Mouse (Mus musculus) kidney, embryonic 14.5 days (tissue): ENCODE results near the gene Marcksl1. TPM values are rescaled to one million over a fixed set of nuclear protein-coding genes. Genes with fewer than 3 reads are reported as not detected.

Experiments used
- ATAC-seq: fragments of 200-750 bp; cut with Nextera tagmentation; 2 replicates; pipeline ENCODE4 v1.8.0; 2017; ENCODE audit warnings: moderate number of reproducible peaks, mild to moderate bottlenecking, moderate TSS enrichment, moderate library complexity; ENCODE audit not compliant: low FRiP score, low TSS enrichment
- H3K27ac ChIP-seq: fragments of 300-500 bp; sonication (generic); 2 replicates; pipeline ENCODE4 v1.5.1; 2014; ENCODE audit warnings: low read depth, mild to moderate bottlenecking, low read length, moderate library complexity, mixed read lengths
- H3K27me3 ChIP-seq: fragments of 300-500 bp; sonication (generic); 2 replicates; pipeline ENCODE4 v1.6.1; 2014; ENCODE audit warnings: mild to moderate bottlenecking, low read length; ENCODE audit not compliant: control insufficient read depth, insufficient read depth
- H3K36me3 ChIP-seq: fragments of 300-500 bp; sonication (generic); 2 replicates; pipeline ENCODE4 v1.6.1; 2014; ENCODE audit warnings: low read length, mixed read lengths; ENCODE audit not compliant: control insufficient read depth, insufficient read depth
- H3K4me1 ChIP-seq: fragments of 300-500 bp; sonication (generic); 2 replicates; pipeline ENCODE4 v1.6.1; 2014; ENCODE audit warnings: low read length, mixed read lengths; ENCODE audit not compliant: control insufficient read depth, insufficient read depth
- H3K4me2 ChIP-seq: fragments of 300-500 bp; sonication (generic); replicated peaks from 2 replicates; pipeline ENCODE4 v1.6.1; 2014; ENCODE audit warnings: low read depth, mild to moderate bottlenecking, low read length
- H3K4me3 ChIP-seq: fragments of 300-500 bp; sonication (generic); 2 replicates; pipeline ENCODE4 v1.5.1; 2014; ENCODE audit warnings: mild to moderate bottlenecking, low read length
- H3K9ac ChIP-seq: fragments of 300-500 bp; sonication (generic); 2 replicates; pipeline ENCODE4 v1.6.1; 2014; ENCODE audit warnings: low read depth, mild to moderate bottlenecking, low read length, moderate library complexity
- H3K9me3 ChIP-seq: fragments of 300-500 bp; sonication (generic); 2 replicates; pipeline ENCODE4 v1.6.1; 2016; ENCODE audit warnings: low read length; ENCODE audit not compliant: control insufficient read depth
- WGBS: fragments of 180-500 bp; shearing (Covaris S2); extraction: QIAGEN DNeasy Blood & Tissue Kit; methylation state at CpG from one replicate; pipeline ENCODE4 v1.1.7; 2014; 5-methylcytosine and 5-hydroxymethylcytosine counted together
- microRNA-seq: library from miRNA; unstranded; fragments of <30 nt; microRNA quantifications from one replicate; pipeline ENCODE4, GENCODE M21; 2016
- polyA plus RNA-seq: library from polyadenylated mRNA; unstranded; fragments of >200 nt; fragmentation: Nextera tagmentation; extraction: Ambion mirVana; gene quantifications from 2 replicates; pipeline ENCODE4 v1.2.1, GENCODE M21; 2014

The Marcksl1 gene
- polyA plus RNA-seq, 1 experiment from 2014 or later, result 993 TPM

GRCm38 (mm10) chr4:129561184-129561583, 47.8 kb downstream of the Marcksl1 start:
- no peak overlapping the region for H3K4me3 ChIP-seq
- no peaks in the 10 kb centered on the region for H3K36me3 ChIP-seq
- H3K4me2 ChIP-seq, result no peak overlapping the region
- H3K27me3 ChIP-seq, result no peaks in the 10 kb centered on the region
- no peak overlapping the region for H3K9ac ChIP-seq
- H3K9me3 ChIP-seq, result no peaks in the 10 kb centered on the region
- H3K27ac ChIP-seq, result no peak overlapping the region
- WGBS, result 81% methylated on average over 5 of the region's 5 CpGs
- ATAC-seq, result no peak
- peaks cover 12% of the 10 kb centered on the region; the same call in 1 of the 2 replicates for H3K4me1 ChIP-seq

- Histone ChIP-seq H3K27ac (peak overlapping the region; percentile 6; the same call in 1 of the 2 replicates), H3K9ac (no peak overlapping the region), H3K9me3 (no peaks in the 10 kb centered on the region), H3K36me3 (no peaks in the 10 kb centered on the region), H3K4me3 (no peak overlapping the region), H3K4me2 (no peak overlapping the region), H3K27me3 (no peaks in the 10 kb centered on the region), H3K4me1 (peaks cover 7% of the 10 kb centered on the region; the same call in 1 of the 2 replicates)
- peak; percentile 91 for ATAC-seq
- 12% methylated on average over 8 of the region's 8 CpGs for WGBS
Observed at GRCm38 (mm10) chr4:129563718-129564117, 50.3 kb downstream of the Marcksl1 start.

GRCm38 (mm10) chr4:129565139-129565538, 51.8 kb downstream of the Marcksl1 start:
- H3K4me2 ChIP-seq, result no peak overlapping the region
- no peak overlapping the region for H3K9ac ChIP-seq
- H3K9me3 ChIP-seq, result no peaks in the 10 kb centered on the region
- no peaks in the 10 kb centered on the region for H3K36me3 ChIP-seq
- peaks cover 7% of the 10 kb centered on the region; the same call in 1 of the 2 replicates for H3K4me1 ChIP-seq
- no peak overlapping the region for H3K4me3 ChIP-seq
- 83% methylated on average over 6 of the region's 6 CpGs for WGBS
- no peak for ATAC-seq
- no peak overlapping the region for H3K27ac ChIP-seq
- H3K27me3 ChIP-seq, result no peaks in the 10 kb centered on the region

Small RNAs within 50 kb of the gene (microRNA-seq; reads per million reads assigned to microRNA genes)
- not detected for gene Mir8119

Other genes starting within 250 kb of the Marcksl1 start
- gene Sync, start 226.0 kb upstream of the Marcksl1 start, polyA plus RNA-seq, result 0.63 and 0.84 TPM in 2 replicates
- 421 and 437 TPM in 2 replicates for gene Rbbp4, start 178.2 kb upstream of the Marcksl1 start, polyA plus RNA-seq
- 50.2 and 70.1 TPM in 2 replicates for gene Zbtb8os, start 177.9 kb upstream of the Marcksl1 start, polyA plus RNA-seq
- 7.9 and 13.3 TPM in 2 replicates for gene Zbtb8a, start 135.5 kb upstream of the Marcksl1 start, polyA plus RNA-seq
- gene Zbtb8b, start 72.7 kb upstream of the Marcksl1 start, polyA plus RNA-seq, result 2.3 and 3.1 TPM in 2 replicates
- gene Bsdc1, start 52.0 kb upstream of the Marcksl1 start, polyA plus RNA-seq, result 20.5 and 23.3 TPM in 2 replicates
- not detected in 2 replicates for gene Tssk3, start 22.6 kb upstream of the Marcksl1 start, polyA plus RNA-seq
- gene Fam229a, start 22.4 kb upstream of the Marcksl1 start, polyA plus RNA-seq, result 0.39 TPM in 1 of 2 replicates, not detected in the other
- 245 and 265 TPM in 2 replicates for gene Hdac1, start 29.1 kb downstream of the Marcksl1 start, polyA plus RNA-seq
- 11.4 and 14.1 TPM in 2 replicates for gene Lck, start 60.1 kb downstream of the Marcksl1 start, polyA plus RNA-seq
- gene Fam167b, start 65.0 kb downstream of the Marcksl1 start, polyA plus RNA-seq, result 17.7 and 19.7 TPM in 2 replicates
- 340 and 401 TPM in 2 replicates for gene Eif3i, start 87.1 kb downstream of the Marcksl1 start, polyA plus RNA-seq
- gene Tmem234, start 87.1 kb downstream of the Marcksl1 start, polyA plus RNA-seq, result 213 and 219 TPM in 2 replicates
- gene Dcdc2b, start 100.7 kb downstream of the Marcksl1 start, polyA plus RNA-seq, result 1.9 and 2.0 TPM in 2 replicates
- gene Iqcc, start 105.5 kb downstream of the Marcksl1 start, polyA plus RNA-seq, result 30.1 and 30.6 TPM in 2 replicates
- 48.6 and 56.0 TPM in 2 replicates for gene Ccdc28b, start 110.4 kb downstream of the Marcksl1 start, polyA plus RNA-seq
- 44.9 and 103 TPM in 2 replicates for gene Txlna, start 127.5 kb downstream of the Marcksl1 start, polyA plus RNA-seq
- 13.2 and 14.7 TPM in 2 replicates for gene Kpna6, start 159.2 kb downstream of the Marcksl1 start, polyA plus RNA-seq
- gene Tmem39b, start 183.3 kb downstream of the Marcksl1 start, polyA plus RNA-seq, result 27.2 and 49.0 TPM in 2 replicates
- gene Khdrbs1, start 228.7 kb downstream of the Marcksl1 start, polyA plus RNA-seq, result 100 and 131 TPM in 2 replicates